Mouse (Mus musculus) layer of hippocampus, adult 9-10 months (tissue): ENCODE measurements at regions not wholly inside any gene's neighbourhood (a gene's known extent, or its start where the extent isn't known, plus 50 kb on each side); places are given as distances from the start of the nearest gene placed in this dataset.

Source experiments
- DNase-seq: peaks from one replicate; pipeline ENCODE4 v3.0.0; 2022; ENCODE audit warnings: low spot score

- no peak for DNase-seq
Measured at GRCm38 (mm10) chr10:9569277-9569676, 105.7 kb downstream of the Samd5 start.

DNA sequence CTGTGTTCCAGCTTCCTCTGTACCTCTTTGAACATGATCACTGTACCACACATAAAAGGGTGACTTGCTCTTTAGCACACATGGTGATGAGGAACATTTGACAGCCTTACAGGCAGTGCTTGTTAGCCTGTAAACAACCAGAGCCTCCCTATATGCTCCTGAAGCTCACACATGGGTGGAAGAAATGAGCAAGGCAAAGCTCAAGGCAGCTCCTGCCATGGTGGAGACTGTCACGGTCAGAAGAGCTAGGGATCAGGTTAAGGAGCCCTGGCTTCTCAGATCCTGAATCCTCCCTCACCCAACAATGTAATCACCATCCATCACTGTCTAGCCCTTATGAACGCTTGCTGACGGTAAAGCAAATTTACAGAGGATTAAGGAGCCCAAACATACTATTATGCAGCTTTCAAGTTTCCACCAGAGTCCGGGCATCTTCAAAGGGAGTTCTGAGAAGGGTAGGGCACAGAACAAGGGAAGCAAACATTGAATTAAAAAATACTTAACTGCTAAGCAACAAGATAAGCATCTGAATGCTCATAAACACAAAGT, 117.4 kb downstream of the Samd5 start:
- no peak for DNase-seq

DNA sequence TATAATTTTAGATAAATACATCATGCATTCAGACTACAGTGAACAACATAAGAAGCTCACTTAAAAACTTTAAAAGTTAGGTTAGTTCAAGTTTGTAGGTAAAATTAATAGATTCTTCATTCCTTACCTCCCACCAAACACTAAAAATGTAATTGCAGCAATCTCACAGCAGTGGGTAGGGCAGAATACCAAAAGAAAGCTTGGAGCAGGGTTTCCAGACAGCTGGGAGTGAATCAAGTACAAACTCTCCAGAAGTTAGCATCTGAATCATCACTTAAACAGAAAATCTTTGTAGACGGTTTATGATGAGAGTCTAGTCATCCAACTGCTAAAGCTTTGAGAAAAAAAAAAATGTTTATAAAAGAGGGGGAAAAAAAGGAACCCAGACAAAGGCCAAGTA, 117.9 kb downstream of the Samd5 start:
- no peak for DNase-seq

GRCm38 (mm10) chr10:9553946-9554345, 121.1 kb downstream of the Samd5 start:
- DNase-seq, result no peak

GRCm38 (mm10) chr10:9549913-9550709, 124.9 kb downstream of the Samd5 start:
- DNase-seq, result no peak

DNA sequence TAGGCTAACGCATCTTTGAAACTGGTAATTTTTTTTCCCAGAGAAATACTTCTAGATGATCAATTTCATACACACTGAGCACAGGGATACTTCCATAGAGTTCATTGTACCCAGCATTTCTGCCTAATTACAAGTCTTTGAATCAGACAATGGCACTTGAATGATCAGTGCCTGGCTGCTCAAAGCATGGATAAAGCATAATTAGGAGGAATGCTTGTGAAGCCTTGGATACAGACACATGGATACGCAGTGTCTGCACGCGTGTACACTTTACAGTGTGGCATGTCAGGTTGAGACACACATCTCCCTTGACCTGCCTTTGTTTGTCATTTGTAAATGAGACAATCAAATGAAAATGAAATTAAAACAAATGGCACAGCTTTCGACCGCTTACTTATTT, 129.2 kb downstream of the Samd5 start:
- no peak for DNase-seq

DNA sequence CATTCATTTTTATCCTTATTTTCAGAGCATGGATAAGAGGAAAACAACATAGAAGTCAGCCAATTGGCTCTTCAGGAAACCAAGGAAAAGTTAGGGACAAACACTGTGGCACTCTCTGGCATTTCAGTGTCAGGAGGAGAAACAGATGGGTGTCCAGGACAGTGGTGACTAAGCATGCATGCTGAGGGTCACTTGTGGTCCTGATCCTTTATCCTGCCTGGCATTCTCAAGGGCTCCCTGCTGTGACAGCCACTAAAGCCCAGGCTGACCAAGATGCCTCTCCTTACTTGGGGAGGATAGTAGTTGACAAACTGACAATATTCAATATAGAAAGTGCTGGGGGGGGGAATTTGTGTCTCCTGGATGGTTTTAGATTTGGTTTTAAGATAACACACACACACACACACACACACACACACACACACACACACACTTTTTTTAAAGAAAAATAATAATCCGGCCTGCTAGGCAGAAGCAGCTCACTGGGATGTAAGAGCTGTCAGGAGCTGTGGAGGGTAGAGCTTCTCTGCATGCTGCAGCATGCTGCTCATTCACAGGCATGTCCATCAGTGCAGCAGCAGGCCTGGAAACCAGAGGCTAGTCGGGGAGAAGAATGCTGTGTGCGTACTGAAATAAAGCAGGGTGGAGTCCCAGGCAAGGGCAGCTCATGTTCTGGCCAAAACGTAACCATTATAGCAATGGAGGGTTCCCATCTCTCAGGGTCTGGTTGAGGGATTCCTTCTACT, 130.8 kb downstream of the Samd5 start:
- DNase-seq, result no peak

GRCm38 (mm10) chr10:9541579-9541978, 133.4 kb downstream of the Samd5 start:
- no peak for DNase-seq

- DNase-seq, result no peak
Measured at GRCm38 (mm10) chr10:9537686-9538085, 137.3 kb downstream of the Samd5 start.

GRCm38 (mm10) chr10:9534552-9534951, 140.5 kb downstream of the Samd5 start:
- no peak for DNase-seq

GRCm38 (mm10) chr10:9533283-9533682, 141.7 kb downstream of the Samd5 start:
- DNase-seq, result no peak

DNA sequence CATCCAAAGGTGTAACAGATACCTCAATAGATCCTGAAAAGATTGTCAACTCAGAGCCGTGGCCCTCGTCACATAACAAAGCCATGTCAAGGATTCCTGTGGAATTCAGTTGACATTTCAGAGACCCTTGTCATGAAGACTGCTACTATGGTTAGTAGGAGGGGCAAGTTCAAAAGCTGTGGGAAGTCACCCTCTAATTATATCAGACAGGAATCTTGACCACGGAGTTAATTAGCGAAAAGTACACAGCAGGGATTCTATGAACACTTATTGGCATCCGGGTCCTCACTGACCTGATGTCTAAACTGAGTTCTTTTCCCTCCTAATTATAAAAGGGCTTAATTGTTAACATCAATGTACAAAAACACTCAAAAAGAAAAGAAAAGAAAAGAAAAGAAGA, 143.1 kb downstream of the Samd5 start:
- no peak for DNase-seq

DNA sequence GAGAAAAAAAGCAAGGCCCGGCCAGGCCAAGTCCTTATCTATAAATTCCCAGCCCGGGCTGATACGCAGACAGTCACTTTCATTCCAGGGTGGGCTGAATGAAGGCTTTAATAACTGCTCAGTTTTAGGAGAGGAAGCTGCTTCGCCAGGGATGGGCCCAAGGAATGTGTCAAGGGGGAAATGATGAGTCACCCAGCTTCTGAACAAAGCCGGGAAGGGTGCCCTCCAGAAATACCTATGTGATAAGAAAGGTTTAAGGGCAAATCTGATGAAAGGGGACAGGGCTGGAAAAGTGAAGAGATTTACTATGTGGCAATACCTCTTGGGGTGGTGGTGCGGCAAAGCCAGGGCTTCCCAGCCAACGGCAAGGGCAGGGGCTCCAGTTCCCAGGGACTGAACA, 145.6 kb downstream of the Samd5 start:
- DNase-seq, result no peak

DNA sequence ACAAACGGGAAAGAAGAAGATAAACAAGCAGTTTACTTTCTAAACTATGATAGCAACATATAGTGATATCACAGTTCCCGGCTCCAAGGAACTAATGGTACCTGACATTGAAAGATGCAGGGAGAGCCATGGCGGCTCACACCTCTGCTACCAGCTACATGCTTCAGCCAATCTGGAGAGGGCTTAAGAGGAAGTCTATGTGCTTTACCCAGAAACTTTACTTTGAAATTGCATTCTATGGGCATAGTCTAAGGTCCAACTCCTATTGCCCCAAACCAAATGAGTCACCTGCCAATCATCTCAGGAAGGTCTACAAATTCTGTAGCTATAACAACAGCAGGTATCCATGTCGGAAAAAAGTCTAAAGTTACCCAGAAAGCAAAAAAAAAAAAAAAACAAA, 146.9 kb downstream of the Samd5 start:
- DNase-seq, result no peak

DNA sequence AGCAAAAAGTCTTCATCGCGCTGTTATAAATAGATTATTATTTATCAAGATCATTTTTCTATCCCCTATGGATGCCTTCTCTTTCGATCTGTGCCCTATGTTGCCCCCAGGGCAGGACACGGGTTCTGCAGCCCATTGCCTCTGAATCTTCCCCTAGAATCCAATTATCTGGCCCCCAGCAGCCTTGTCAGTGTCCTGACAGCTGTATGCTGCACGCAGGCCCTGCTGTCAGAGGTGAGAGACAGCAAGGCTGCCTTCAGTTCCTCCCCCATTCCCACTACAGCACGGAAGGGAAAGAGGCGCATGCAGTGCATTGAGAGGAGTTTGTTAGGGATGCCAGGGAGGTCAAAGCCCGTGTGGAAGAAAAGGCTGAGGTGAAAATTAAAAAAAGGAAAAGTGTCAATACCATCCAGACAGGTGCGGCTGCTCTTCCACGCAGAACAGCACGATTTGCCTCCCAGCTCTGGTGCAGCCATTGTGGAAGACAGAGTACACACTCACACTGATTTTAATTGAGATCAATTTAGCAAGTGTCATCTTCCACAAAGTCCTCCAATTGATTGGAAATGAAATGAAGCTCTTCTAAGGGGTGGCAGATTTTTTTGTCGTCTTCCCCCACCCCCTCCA, 165.1 kb downstream of the Samd5 start:
- no peak for DNase-seq

- no peak for DNase-seq
Measured at GRCm38 (mm10) chr10:9509092-9509671, 165.8 kb downstream of the Samd5 start.

DNA sequence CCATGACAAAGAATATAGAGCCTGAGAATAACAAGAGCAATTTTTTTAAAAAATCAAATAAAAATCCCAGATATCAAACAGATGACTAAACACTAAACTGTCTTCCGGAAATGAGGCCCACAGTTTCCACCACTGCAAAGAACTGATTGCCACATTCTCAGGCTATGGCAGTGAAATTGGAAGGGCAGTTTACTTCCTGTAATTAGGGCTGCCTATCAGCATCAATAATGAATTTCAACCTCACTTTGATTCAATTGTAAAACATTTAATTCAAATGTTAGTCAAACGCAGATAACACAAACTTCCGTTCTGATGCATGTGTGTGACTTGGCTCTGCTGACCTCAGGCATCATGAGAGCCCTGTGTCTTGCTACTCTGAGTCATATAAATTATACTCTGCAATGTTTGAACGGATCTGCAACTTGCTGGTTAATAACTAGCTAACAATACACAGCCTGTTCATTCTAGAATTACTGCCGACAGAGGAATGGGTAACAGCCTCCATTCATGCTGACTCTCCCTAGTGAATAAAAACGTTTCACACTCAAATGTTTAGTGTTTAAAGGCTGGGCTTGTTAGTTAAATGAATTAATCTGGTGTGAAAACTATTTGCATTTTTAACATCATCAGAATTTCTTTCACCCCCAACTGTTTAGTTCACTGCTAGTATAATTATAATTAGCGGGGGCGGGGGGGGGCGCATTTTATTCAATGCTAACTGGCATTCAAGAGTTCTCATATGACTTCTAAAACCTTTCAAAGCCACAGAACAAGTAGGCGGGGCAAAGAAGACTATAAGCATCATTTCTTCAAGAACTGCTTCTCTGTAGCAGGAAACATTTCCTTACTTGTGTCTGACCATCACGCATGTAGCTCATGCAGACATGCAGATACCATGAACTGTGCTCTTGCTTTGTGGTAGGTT, 171.2 kb downstream of the Samd5 start:
- DNase-seq, result no peak

- no peak for DNase-seq
Measured at GRCm38 (mm10) chr10:9498550-9498949, 176.5 kb downstream of the Samd5 start.

DNA sequence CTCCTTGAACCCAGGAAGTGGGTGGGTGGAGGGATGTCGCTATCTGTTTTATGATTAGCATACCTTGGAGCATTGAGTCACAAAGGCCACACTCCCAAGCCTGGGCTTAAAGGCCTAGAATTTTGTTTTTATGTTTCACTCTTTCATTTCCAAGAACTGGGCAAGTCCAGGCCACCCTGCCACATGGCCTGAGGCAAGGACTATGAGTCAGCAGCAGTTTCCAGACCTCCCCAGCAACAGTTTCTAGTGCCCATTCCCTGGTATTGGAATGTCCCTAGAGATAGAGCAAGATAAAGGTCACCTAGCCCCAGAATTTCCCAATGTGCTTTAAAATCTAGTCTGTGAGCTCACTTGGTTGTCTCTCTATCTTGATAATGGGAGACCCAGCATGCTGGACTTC, 178.0 kb downstream of the Samd5 start:
- DNase-seq, result no peak

DNA sequence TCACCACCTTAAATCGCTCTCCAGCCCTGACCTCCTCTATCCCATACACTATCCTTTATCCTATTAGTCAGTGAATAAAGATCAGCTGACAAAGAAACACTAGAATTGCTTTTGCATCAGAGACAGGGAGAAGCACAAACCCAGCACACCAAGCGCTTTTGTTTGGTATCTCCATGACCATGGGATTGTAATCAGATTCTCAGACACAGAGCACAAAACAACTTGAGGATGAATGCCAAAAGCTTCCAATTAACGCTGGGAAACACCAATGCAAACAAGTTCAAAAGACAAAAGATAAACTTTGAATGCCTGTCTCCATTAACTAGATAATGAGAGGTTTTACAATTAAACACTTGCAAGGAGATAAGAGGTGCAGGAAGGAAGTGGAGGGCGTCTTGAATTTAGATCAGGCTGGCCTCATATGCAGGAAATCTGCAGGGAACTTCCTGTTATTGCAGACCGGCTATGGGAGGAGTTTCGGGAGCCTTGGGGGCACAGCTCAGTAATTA, 179.8 kb downstream of the Samd5 start:
- no peak for DNase-seq

- no peak for DNase-seq
Measured at GRCm38 (mm10) chr10:9490416-9490815, 184.6 kb downstream of the Samd5 start.
